Mouse (Mus musculus) intestine, embryonic 16.5 days (tissue): ENCODE results near the gene Mctp1. TPM values are rescaled to one million over a fixed set of nuclear protein-coding genes. Genes with fewer than 3 reads are reported as not detected.
A peak's percentile ranks its signal among the peaks of the same experiment; 100 is the strongest.
"Not testable (repeated sequence)": the region's sequence is repeated elsewhere in the genome, so short reads cannot be mapped to it uniquely, and the experiment has no call there.

ENCODE experiments used
- ATAC-seq: fragments of 200-750 bp; cut with Nextera tagmentation; 2 replicates; pipeline ENCODE4 v1.8.0; 2017; ENCODE audit warnings: moderate TSS enrichment, moderate library complexity
- H3K27ac ChIP-seq: fragments of 300-500 bp; sonication (generic); 2 replicates; pipeline ENCODE4 v1.5.1; 2014; ENCODE audit warnings: mild to moderate bottlenecking, low read length
- H3K27me3 ChIP-seq: fragments of 300-500 bp; sonication (generic); replicated peaks from 2 replicates; pipeline ENCODE4 v1.6.1; 2014; ENCODE audit warnings: low read length, control low read depth, mixed read lengths; ENCODE audit not compliant: control insufficient read depth, insufficient read depth
- H3K36me3 ChIP-seq: fragments of 300-500 bp; sonication (generic); 2 replicates; pipeline ENCODE4 v1.6.1; 2014; ENCODE audit warnings: low read length, control low read depth; ENCODE audit not compliant: control insufficient read depth, insufficient read depth
- H3K4me1 ChIP-seq: fragments of 300-500 bp; sonication (generic); 2 replicates; pipeline ENCODE4 v1.6.1; 2014; ENCODE audit warnings: low read length, control low read depth, mixed read lengths; ENCODE audit not compliant: control insufficient read depth, insufficient read depth
- H3K4me2 ChIP-seq: fragments of 300-500 bp; sonication (generic); 2 replicates; pipeline ENCODE4 v1.6.1; 2014; ENCODE audit warnings: low read depth, low read length, control low read depth
- H3K4me3 ChIP-seq: fragments of 300-500 bp; sonication (generic); 2 replicates; pipeline ENCODE4 v1.5.1; 2014; ENCODE audit warnings: mild to moderate bottlenecking, low read length
- H3K9ac ChIP-seq: fragments of 300-500 bp; sonication (generic); 2 replicates; pipeline ENCODE4 v1.6.1; 2014; ENCODE audit warnings: low read depth, low read length
- H3K9me3 ChIP-seq: fragments of 300-500 bp; sonication (generic); 2 replicates; pipeline ENCODE4 v1.6.1; 2016; ENCODE audit warnings: low read length, control low read depth; ENCODE audit not compliant: control insufficient read depth
- WGBS: fragments of 180-500 bp; shearing (Covaris S2); extraction: QIAGEN DNeasy Blood & Tissue Kit; methylation state at CpG from one replicate; pipeline ENCODE4 v1.1.7; 2014; 5-methylcytosine and 5-hydroxymethylcytosine counted together
- polyA plus RNA-seq: library from polyadenylated mRNA; unstranded; fragments of >200 nt; fragmentation: Nextera tagmentation; extraction: Ambion mirVana; gene quantifications from 2 replicates; pipeline ENCODE4 v1.2.1, GENCODE M21; 2015

Mctp1 gene
- polyA plus RNA-seq = 0.33 and 0.65 TPM in 2 replicates

- Histone ChIP-seq H3K9me3 (no peaks in the 10 kb centered on the region), H3K4me2 (peak within 1 kb of the TSS; percentile 96), H3K4me1 (peaks cover 9% of the 10 kb centered on the region), H3K27ac (no peak within 1 kb of the TSS), H3K4me3 (peak within 1 kb of the TSS; percentile 69), H3K9ac (peak within 1 kb of the TSS; percentile 68), H3K27me3 (peaks cover 4% of the 10 kb centered on the region; the same call in 1 of the 2 replicates), H3K36me3 (no peaks in the 10 kb centered on the region)
- under 1% methylated on average over 55 of the region's 62 CpGs for WGBS
- peak; percentile 97 for ATAC-seq
Measured at GRCm38 (mm10) chr13:76383972-76384663, at the start of gene Mctp1. TSS of gene Mctp1 (plus strand) at chr13:76384535.

DNA sequence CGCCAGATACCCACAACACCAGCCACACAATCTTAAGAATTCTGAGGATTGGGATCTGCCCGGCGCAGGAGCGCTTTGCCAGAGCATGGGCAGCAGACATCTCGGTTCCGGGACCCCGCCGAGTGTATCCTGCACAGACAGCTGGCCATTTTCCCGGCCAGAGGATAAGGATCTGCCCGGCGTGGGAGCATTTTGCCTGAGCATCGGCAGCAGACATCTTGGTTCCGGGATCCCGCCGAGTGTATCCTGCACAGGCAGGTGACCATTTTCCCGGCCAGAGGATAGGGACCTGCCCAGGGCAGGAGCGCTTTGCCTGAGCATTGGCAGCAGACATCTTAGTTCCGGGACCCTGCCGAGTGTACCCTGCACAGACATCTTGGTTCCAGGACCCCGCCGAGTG, 38.4 kb upstream of the Mctp1 start:
- 62% methylated on average over 19 of the region's 21 CpGs for WGBS

GRCm38 (mm10) chr13:76358720-76359119, 25.6 kb upstream of the Mctp1 start:
- no peak overlapping the region for H3K27ac ChIP-seq
- H3K9ac ChIP-seq = no peak overlapping the region
- H3K4me2 ChIP-seq = no peak overlapping the region
- no peaks in the 10 kb centered on the region for H3K27me3 ChIP-seq
- no peaks in the 10 kb centered on the region for H3K4me1 ChIP-seq
- no peaks in the 10 kb centered on the region for H3K9me3 ChIP-seq
- no peak for ATAC-seq
- no peak overlapping the region for H3K4me3 ChIP-seq
- H3K36me3 ChIP-seq = no peaks in the 10 kb centered on the region

More for the DNA sequence above, 38.4 kb upstream of the Mctp1 start:
- not testable (repeated sequence) for H3K27ac ChIP-seq, ATAC-seq, H3K4me2 ChIP-seq, H3K4me3 ChIP-seq, H3K27me3 ChIP-seq, H3K9me3 ChIP-seq, H3K36me3 ChIP-seq, H3K4me1 ChIP-seq, H3K9ac ChIP-seq

GRCm38 (mm10) chr13:76384664-76385435, 515 bp downstream of the Mctp1 start:
- H3K27me3 ChIP-seq = peaks cover 4% of the 10 kb centered on the region; the same call in 1 of the 2 replicates
- no peaks in the 10 kb centered on the region for H3K9me3 ChIP-seq
- peak overlapping the region; percentile 69 for H3K4me3 ChIP-seq
- ATAC-seq = peak; percentile 83
- H3K27ac ChIP-seq = no peak overlapping the region
- H3K9ac ChIP-seq = peak overlapping the region; percentile 68
- peak overlapping the region; percentile 96 for H3K4me2 ChIP-seq
- H3K4me1 ChIP-seq = peaks cover 9% of the 10 kb centered on the region
- H3K36me3 ChIP-seq = no peaks in the 10 kb centered on the region
- 2% methylated on average over 54 of the region's 58 CpGs for WGBS

- Histone ChIP-seq H3K27me3 (0 out of 2 replicates have a peak, but pooled peaks cover 2% of the 10 kb centered on the region), H3K4me2 (no peak overlapping the region), H3K4me3 (no peak overlapping the region), H3K9me3 (no peaks in the 10 kb centered on the region), H3K27ac (no peak overlapping the region), H3K4me1 (peaks cover 8% of the 10 kb centered on the region), H3K9ac (no peak overlapping the region), H3K36me3 (no peaks in the 10 kb centered on the region)
- ATAC-seq = no peak
- 70% methylated on average over 3 of the region's 3 CpGs for WGBS
Measured at GRCm38 (mm10) chr13:76388615-76389014, 4.3 kb downstream of the Mctp1 start.

- no peaks in the 10 kb centered on the region for H3K36me3 ChIP-seq
- 59% methylated on average over 2 of the region's 2 CpGs for WGBS
- no peak overlapping the region for H3K9ac ChIP-seq
- H3K27ac ChIP-seq = no peak overlapping the region
- H3K4me2 ChIP-seq = no peak overlapping the region
- H3K4me1 ChIP-seq = no peaks in the 10 kb centered on the region
- H3K27me3 ChIP-seq = no peaks in the 10 kb centered on the region
- no peak overlapping the region for H3K4me3 ChIP-seq
- H3K9me3 ChIP-seq = no peaks in the 10 kb centered on the region
- ATAC-seq = no peak
Measured at GRCm38 (mm10) chr13:76391920-76392319, 7.6 kb downstream of the Mctp1 start.

DNA sequence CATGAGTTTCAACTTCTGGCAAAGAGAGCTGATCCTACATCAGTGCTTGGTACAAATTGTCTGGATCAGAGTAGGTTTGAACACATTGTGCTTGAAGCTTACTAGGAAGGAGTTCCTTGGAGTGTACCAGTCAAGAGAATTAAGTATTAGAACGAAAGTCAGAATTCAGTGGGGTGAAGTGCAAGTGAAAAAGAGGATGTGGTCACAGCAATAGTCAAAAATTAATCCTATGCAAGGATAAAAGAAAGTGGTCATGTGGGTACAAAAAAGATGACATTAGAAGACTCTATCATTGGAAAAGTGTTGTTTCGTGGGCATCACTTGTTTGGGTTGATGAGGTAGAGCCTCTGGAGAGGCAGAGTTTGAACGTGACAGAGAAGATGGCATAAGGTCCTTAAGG, 8.8 kb downstream of the Mctp1 start:
- H3K27me3 ChIP-seq = no peaks in the 10 kb centered on the region
- no peaks in the 10 kb centered on the region for H3K9me3 ChIP-seq
- H3K27ac ChIP-seq = no peak overlapping the region
- no peak for ATAC-seq
- no peak overlapping the region for H3K4me2 ChIP-seq
- no peaks in the 10 kb centered on the region for H3K36me3 ChIP-seq
- 81% methylated on average over 3 of the region's 3 CpGs for WGBS
- H3K4me1 ChIP-seq = no peaks in the 10 kb centered on the region
- no peak overlapping the region for H3K4me3 ChIP-seq
- no peak overlapping the region for H3K9ac ChIP-seq

DNA sequence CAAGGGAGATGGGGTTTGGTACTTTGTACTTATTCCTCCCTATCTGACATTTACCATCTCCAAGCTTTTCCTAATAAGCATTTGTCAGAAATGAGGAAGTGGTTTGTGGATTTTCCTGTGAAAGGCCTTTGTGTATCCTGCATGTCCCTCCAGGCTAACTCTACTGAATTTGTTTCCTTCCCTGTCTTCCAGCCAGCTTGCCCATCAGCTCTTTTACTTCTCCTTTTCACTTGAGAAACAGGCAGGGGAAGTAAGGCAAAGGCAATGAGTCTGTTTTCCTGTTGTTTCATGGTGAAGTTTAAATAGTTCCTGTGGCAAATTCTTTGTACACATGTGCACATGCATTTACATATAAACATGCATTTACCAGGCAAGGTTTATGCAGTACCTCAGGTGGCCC, 11.6 kb downstream of the Mctp1 start:
- no peak overlapping the region for H3K4me2 ChIP-seq
- H3K4me1 ChIP-seq = no peaks in the 10 kb centered on the region
- no peak overlapping the region for H3K9ac ChIP-seq
- no peak for ATAC-seq
- no peaks in the 10 kb centered on the region for H3K9me3 ChIP-seq
- H3K27ac ChIP-seq = no peak overlapping the region
- no peak overlapping the region for H3K4me3 ChIP-seq
- no peaks in the 10 kb centered on the region for H3K27me3 ChIP-seq
- no peaks in the 10 kb centered on the region for H3K36me3 ChIP-seq

DNA sequence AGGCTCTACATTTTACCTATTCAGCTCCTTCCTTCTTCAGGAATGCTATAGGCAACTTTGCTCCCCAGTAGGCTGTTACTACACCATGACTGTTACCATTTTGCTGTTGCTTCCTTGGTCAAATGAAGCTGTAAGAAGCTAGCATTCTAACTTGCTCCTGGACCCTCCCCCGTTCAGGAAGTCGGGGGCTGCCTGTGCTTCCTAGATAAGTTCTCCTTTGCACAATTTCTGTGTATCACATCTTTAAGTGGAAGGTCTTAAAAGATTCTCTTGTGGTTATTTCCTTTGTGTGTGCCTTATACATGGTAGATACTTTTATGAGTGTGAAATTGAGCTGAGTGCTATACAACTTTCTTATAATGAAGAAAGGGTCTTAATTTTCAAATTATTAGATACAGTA, 25.0 kb downstream of the Mctp1 start:
- Histone ChIP-seq H3K27me3 (no peaks in the 10 kb centered on the region), H3K4me1 (no peaks in the 10 kb centered on the region), H3K9ac (no peak overlapping the region), H3K4me3 (no peak overlapping the region), H3K9me3 (no peaks in the 10 kb centered on the region), H3K36me3 (no peaks in the 10 kb centered on the region), H3K4me2 (no peak overlapping the region), H3K27ac (no peak overlapping the region)
- 86% methylated on average over 2 of the region's 2 CpGs for WGBS
- no peak for ATAC-seq
